1 mouse cellular context compared by ENCODE assay signal in the genomic region with DNA sequence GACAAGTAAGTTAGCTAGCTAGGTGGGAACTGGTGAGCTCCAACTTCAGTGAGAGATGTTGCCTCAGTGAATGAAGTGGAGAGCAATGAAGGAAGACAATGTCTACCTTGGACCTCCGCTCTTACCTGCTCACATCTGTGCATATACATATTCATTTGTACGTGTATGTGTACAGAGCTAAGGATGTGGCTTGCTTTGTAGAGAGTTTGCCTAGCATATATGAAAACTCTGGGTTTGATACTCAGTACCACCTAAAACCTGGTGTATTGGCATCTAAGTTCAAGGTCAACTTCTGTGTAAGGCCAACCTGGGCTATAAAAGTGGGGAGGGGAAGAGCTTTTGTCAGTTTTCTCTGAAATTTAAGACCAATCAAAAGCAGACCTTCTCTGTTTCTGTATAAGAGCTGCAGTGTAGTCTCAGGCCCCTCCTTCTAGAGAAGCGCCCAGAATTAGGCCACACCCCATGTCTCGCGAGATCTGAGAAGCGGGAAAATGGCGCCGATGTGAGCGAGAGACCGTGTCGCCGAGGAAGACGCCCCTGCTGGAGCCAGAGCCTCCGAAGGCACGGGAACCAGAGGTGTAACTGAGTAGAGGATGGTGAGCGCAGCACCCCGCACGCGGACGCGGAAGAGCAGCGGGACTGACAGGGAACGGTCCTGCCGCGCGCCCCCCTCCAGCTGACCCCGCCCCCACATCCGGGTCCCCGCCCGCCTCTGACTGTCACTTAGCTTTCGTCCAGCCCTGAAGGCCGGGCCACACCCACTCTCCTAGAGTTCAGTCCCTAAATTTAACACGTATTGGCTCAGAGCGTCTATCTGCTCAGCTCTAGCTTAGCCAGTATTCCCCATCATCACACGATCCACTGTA.
TF ChIP-seq lines count a peak whose summit lies in the region.

Zfp414 (plus strand) TSS at position 470 of the 866 bp plus-strand sequence.

TF ChIP-seq in CH12.LX, 34 proteins besides CTCF, POLR2A, EP300 and RAD21 (continued from another document):
- TF ChIP-seq MEF2A (IDR thresholded peaks at IDR 0.05; ENCODE audit: borderline replicate concordance, low read depth, low read length) (peak; percentile 27; the same call in 1 of the 2 replicates), SIN3A (IDR thresholded peaks at IDR 0.05; ENCODE audit: low read length) (peak; percentile 84), USF1 (IDR thresholded peaks at IDR 0.05; ENCODE audit: low read depth, low read length) (no peak), TCF12 (IDR thresholded peaks at IDR 0.05; ENCODE audit: low read depth, low read length) (peak; percentile 96), BHLHE40 (IDR thresholded peaks at IDR 0.05; ENCODE audit: low read depth, low read length) (no peak), GABPA (IDR thresholded peaks at IDR 0.05; ENCODE audit: insufficient replicate concordance, low read depth, low read length) (no peak), IRF4 (IDR thresholded peaks at IDR 0.05; ENCODE audit: low read depth, low read length) (0 out of 2 replicates have a peak, but pooled peaks have one; percentile 26), PAX5 (IDR thresholded peaks at IDR 0.05; ENCODE audit: low read length) (no peak), MAX (IDR thresholded peaks at IDR 0.05; ENCODE audit: low read length) (peak; percentile 47; the same call in 1 of the 2 replicates), ELF1 (IDR thresholded peaks at IDR 0.05; ENCODE audit: low read depth, low read length) (peak; percentile 79), KAT2A (IDR thresholded peaks at IDR 0.05; ENCODE audit: insufficient replicate concordance, low read length) (peak; percentile 70; the same call in 1 of the 2 replicates), MAFK (IDR thresholded peaks at IDR 0.05; ENCODE audit: insufficient replicate concordance, low read length) (no peak), RCOR1 (conservative IDR thresholded peaks at IDR 0.05; ENCODE audit: low read depth, low read length) (no peak), POLR2AphosphoS2 (IDR thresholded peaks at IDR 0.05; ENCODE audit: low read depth, low read length) (peak; percentile 62), ZKSCAN1 (IDR thresholded peaks at IDR 0.05; ENCODE audit: borderline replicate concordance, low read depth, low read length) (no peak), CHD2 (IDR thresholded peaks at IDR 0.05; ENCODE audit: low read length) (peak; percentile 100), MAZ (IDR thresholded peaks at IDR 0.05; ENCODE audit: low read depth, low read length) (no peak; the same call in none of the 2 replicates), MYC (IDR thresholded peaks at IDR 0.05; ENCODE audit: low read depth, low read length) (no peak), SMC3 (IDR thresholded peaks at IDR 0.05; ENCODE audit: low read depth, low read length) (no peak), ZC3H11A (IDR thresholded peaks at IDR 0.05; ENCODE audit: low read depth, low read length) (no peak), NELFE (IDR thresholded peaks at IDR 0.05; ENCODE audit: low read depth, low read length) (peak; percentile 93), ZNF384 (IDR thresholded peaks at IDR 0.05; ENCODE audit: low read depth, low read length) (no peak), JUND (conservative IDR thresholded peaks at IDR 0.05; ENCODE audit: low read depth, low read length) (no peak), JUN (IDR thresholded peaks at IDR 0.05; ENCODE audit: insufficient read depth, low read depth, low read length) (no peak), ZMIZ1 (IDR thresholded peaks at IDR 0.05; ENCODE audit: low read depth, low read length) (peak; percentile 93), USF2 (conservative IDR thresholded peaks at IDR 0.05; ENCODE audit: low read depth, low read length) (no peak), NRF1 (IDR thresholded peaks at IDR 0.05; ENCODE audit: low read depth, low read length) (0 out of 2 replicates have a peak, but pooled peaks have one; percentile 42), E2F4 (IDR thresholded peaks at IDR 0.05; ENCODE audit: insufficient replicate concordance, low read depth, low read length) (peak; percentile 26; the same call in 1 of the 2 replicates), TBP (conservative IDR thresholded peaks at IDR 0.05; ENCODE audit: low read depth, low read length) (peak; percentile 93), HCFC1 (IDR thresholded peaks at IDR 0.05; ENCODE audit: low read depth, low read length) (peak; percentile 78), MXI1 (IDR thresholded peaks at IDR 0.05; ENCODE audit: low read depth, low read length) (peak; percentile 69)
